Mouse (Mus musculus) induced T-regulatory cell, adult 2 months (primary cell): ENCODE data around the gene Slc17a3.

Experiments
- DNase-seq: peaks from one replicate; pipeline ENCODE4 v3.0.0-alpha.2; 2012; ENCODE audit warnings: low read depth

The Slc17a3 gene

DNA sequence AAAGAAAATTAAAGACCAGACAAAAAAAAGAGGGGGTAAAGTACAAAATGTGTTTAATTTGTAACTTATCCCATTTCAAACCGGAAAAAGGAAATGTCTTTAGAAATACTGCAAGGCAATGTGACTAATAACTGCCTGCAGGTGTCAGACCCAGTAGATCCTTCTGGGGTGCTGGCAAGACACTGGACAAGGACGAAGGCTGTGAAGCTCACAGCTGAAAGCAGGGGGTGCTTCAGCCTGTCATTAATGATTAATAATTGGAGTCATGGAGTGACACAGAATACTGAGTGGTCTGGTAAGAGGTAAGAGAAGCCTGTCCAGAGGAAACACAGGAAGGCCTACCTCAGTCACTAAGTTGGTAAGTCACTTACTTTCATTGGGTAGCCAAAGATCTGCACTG lies at the start of gene Slc17a3:
Slc17a3 (plus strand) TSS at position 127 of the 400 bp plus-strand sequence.
- no peak for DNase-seq

DNA sequence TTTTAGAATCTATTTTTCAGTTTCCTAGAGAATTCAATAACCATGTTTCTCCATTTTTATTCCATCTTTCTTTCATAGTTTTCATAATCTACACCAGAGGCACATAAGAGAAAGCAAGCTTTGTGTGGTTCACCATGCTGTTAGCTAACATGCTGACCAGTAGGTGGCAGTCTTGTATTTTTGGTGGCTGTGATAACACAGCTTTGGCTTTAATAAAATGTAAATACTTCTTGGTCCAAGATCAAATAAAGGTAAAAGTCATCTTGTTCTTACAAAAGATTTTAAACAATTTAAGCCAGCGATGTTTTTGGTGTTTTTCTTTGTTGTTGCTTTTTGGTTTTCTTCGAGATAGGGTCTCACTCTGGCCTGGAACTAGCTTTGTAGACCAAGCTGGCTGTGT lies 46.7 kb upstream of the Slc17a3 start:
- peak; percentile 75 for DNase-seq

DNA sequence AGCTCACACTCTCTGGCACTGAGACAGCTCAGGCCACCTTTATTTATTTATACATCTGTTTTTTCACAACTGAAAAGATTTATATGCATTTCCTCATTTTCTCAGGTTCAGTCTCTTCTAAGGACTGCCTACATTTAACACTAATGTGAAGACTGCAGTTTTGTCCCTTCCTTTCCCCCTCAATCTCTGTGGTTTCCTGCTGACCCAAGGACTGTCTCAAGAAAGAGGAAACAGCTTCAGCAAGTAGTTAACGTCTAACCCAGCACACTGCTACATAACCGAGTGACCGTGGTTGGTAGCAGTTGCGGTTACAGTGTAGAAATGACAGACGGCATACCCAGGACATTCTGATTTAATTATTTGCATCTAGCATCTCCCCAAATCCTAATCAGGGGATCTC lies 39.8 kb upstream of the Slc17a3 start:
- no peak for DNase-seq

DNA sequence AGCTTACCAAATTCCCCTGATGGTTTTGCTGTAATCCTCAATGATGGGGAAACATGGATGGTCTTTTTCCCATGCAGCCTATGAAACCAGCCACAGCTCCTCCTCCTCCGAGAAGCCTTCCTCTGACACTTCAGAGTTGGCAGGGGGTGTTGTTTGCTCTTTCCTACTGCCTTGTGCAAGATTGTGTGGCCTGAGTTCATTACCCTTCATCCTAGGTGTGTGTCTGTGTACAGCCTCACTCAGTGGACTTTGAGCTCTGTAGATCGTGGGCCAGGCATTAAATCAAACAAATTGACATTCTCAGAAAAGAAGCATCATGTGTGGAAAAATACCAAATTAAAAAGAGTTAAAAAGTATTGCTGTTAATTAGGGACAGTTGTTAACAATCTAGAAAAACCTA lies 34.7 kb upstream of the Slc17a3 start:
- DNase-seq, result no peak

DNA sequence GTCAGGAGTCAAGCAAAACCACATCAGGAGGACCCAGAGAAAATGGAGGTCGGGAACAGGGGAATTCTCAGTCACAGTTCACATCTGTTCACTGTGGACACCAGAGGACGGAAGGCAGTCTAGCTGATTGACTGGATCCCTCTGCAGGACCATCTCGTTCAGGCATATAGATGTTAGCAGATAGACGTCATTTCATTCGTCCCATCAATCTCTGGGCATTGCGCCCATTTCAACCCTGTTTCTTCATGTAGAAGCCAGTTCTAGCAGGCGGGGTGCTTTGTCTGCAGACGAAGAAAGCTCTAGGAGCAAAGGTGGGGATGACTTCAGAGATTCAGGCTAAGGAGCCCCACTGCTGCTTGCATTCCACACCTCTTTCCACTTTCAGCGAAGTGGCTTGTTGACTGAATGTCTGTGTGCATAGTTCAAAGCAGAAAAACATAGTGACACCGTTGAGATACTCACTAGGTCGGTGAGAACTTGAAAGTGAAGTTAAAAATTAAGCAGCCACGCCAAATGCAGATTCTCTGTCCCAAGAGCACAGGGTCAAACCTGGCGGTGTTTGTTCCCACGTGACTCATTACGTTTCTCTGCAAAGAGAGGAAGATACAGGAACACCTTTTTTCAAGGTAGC lies 32.7 kb upstream of the Slc17a3 start, which contains the start of gene Slc17a2:
Slc17a2 (plus strand) TSS at position 572 of the 631 bp plus-strand sequence.
- DNase-seq, result no peak

DNA sequence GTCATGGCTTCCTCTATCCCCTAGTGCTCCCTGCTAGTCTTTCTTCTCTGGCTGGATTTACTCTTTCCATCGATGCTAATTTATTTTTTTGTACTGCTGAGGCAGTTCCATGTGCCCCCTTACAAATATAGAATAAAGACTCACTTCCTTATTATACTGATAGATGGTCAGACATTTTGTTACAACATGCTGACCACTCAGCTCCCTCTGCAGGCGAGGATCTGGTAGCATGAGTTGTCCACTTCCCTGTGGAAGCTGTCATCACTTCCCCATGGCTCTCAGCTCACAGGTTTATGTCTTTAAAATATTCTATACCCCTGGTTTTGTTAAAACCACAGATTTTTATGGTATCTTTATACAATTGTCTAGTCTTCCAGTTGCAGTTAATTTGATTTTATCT lies 23.1 kb upstream of the Slc17a3 start:
- no peak for DNase-seq

DNA sequence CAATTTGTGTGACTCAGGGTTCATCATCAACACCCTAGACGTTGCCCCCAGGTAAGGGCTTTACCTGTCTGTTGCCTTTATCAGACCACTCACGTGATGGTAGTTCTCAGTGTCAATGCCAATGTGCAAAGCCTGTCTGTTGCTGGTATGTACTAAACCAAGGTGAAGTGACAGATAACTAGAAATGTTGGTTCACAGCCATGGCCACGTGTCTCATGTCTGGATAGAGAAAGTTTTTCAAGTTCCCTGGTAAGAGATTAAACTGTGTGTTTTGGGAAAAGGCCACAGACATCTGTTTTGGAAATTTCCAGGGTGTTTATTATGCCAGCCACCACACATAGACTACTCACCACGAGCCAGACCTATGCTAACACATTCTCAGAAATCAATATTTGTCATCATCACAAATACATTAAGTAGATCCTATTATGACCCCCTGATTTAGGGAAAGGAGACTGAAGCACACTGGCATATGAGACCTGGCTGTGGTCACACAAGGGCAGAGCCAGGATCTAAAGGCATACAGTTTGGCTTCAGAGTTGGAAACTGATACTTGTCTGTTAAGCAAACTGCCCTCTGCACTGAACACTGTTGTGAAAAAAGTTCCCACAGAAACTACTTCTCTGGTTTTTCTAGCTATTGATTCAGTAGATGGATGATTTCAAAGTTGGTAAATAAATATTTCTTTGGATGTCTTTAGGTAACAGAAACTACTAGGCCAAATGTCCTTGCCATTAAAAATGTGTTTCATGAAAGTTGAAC lies 18.9 kb upstream of the Slc17a3 start:
- DNase-seq, result no peak

DNA sequence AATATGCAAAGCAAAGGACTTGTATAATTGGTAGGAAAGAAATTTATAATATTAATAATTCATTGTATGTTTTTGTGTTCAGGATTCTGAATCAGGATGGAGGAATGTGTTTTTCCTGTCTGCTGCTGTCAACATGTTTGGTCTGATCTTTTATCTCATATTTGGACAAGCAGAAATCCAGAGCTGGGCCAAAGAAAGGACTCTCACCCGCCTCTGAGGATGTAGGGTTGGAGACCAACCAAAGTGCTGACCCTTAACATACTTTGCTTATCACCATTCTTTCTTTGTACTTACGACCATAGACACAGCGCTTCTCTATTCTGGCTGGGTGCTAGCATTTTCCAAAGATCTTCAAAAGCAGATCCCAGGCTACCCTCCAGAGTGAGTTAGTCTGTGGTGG lies 17.0 kb upstream of the Slc17a3 start:
- no peak for DNase-seq

DNA sequence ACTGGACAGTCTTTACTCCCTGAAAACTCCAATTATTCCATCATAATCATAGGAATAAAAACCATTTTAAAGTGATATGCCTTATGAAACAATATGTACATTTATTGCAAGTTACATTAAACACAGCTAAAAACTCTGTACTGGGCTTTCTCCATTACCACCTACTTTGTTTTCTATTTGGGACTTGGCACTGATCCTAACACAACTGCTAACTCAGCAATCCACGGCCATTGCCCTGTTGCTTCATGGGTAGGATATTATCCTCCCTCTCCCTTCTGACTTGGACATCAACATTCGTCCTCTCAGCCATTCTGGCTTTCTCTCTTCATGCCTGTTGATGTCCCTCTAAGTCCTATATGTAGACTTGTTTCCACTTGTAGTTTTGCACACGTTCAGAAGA lies 12.6 kb upstream of the Slc17a3 start:
- no peak for DNase-seq

DNA sequence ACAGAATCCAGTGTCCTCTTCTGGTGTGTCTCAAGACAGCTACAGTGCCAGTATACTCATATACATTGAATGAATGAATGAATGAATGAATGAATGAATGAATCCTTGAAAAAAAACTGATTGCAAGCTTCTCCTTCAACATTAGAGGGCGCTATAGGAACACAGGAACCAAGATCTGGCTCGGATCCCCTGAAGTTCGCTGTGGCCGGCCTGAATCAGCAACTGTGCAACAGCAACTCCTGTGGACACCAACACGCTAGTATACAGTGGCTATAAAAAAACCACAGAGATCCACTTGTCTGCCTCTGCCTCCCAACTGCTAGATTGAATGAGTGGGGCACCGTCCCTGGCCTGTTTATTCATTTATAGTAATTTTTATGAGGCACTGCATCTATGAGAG lies 6.2 kb upstream of the Slc17a3 start:
- DNase-seq, result peak; percentile 24

DNA sequence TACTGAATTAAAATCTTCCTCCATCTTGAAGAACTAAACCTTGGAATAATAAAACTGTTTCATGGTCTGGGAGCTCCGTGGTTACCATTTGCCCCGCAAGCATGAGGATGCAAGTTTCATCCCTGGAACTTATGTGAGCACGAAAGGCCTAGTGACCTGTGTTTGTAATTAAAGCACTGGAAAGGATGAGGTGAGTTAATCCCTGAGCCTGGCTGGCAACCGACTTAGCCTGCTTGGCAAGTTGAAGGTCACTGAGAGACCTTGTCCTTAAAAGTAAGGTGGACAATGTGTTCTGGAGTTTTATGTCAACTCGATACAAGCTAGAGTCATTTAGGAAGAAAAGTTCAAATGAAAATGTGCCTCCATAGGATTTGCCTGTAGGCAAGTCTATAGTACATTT lies 4.4 kb upstream of the Slc17a3 start:
- no peak for DNase-seq

DNA sequence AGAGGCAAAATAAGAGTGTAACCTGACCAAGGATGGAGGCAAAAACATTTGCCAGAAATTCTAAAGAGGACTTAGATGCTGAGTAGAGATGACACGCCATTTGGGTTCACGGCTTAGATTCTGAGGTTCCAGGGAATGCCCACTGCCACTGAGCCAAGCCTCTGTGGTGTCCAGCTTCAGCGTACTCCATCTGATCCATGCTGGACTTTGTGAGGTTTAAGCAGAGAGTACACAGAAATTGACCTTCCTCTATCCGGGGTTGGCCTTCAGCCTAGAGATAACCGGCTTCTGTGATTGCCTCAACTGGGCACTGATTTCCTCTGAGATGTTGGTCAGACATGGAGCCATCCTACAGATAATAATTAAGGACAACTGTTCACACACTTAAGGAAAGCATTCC lies 2.6 kb upstream of the Slc17a3 start:
- DNase-seq, result no peak

DNA sequence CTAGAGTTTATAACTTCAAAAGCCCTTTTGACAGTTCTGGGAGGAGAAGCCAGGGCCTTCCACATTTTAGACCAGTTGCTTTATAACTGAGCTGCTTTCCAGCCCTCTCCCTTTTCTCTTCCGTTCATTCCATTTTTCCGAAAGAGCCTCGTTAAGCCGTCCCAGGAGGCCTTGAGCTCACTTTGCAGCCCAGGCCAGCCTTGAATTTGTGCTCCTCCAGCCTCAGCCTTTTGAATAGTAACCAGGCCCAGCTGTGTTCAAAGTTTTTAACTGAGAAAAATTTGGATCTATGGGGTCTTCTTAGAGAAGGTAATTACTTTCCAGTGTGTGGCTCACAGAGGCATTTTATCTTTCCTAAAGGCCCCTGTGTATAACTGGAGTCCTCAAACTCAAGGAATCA lies 6.6 kb downstream of the Slc17a3 start:
- no peak for DNase-seq

DNA sequence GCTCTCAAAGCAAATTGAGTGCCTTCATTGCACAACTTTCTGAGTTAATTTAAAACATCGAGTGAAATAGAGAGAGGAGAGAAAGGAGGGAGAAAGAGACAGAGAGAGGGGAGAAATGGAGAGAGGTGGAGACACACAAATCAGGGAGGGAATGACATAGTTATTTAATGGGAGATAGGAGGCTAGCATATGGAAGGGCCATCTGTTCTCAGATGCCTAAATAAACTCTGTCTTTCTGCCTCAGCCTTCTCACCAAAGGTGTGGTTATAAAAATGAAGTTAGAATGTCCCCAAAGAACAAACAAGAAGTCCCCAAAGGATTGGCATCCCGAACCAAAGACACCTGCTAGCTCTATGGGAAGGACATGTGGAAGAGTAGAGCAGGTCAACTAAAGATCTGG lies 10.1 kb downstream of the Slc17a3 start:
- DNase-seq, result no peak

DNA sequence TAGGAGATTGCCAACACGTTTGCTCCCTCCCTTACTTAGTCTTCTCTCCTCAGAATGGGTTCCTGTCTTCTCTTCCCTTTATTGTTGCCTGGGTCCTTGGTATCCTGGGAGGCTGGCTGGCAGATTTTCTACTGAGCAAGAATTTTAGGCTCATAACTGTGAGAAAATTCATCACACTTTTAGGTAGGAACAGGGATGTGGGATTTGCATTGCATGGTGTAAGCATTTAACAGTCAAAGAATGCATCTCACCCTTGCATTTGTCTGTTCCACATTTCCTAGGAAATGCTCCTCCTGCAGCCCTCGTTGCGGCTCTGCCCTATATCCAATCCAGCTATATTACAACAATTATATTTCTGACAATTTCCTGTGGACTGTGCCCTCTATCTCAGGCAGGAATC lies 17.2 kb downstream of the Slc17a3 start:
- DNase-seq, result no peak

DNA sequence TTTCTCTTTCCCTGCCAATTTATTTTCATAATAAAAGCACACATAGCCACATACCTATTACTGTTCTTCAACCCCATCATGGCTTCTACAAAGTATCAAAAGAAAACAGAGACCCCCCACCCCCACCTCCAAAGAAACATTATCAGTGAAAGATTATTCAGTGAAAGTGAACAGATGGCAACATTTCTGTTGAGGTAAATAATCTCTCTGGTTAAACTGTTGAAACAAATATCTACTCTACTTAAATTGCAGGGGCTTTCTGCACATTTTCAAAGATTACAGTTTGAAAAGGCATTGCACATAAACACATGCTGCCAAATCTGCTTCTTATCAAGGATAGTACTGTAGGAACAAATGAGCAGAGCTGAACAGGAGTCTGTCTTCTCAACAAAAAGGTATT lies 22.6 kb downstream of the Slc17a3 start:
- DNase-seq, result no peak

DNA sequence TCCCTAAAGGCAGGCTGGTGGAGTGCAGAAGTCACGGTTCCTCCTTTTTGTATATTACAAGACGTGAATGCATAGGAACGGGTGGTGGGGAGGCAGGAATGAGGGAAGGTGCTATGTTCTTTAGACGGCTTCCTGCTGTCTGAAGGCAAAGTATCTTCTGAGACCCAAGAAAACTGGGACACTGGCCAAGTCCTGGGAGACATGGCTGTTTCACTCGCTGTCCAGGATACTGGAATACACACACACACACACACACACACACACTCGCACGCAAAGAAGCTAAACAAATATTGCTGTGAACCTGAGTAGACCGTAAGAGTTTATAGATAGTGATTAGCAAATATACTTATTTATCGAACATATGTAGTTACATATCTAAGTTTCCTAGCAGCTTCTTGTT lies 25.5 kb downstream of the Slc17a3 start:
- no peak for DNase-seq

DNA sequence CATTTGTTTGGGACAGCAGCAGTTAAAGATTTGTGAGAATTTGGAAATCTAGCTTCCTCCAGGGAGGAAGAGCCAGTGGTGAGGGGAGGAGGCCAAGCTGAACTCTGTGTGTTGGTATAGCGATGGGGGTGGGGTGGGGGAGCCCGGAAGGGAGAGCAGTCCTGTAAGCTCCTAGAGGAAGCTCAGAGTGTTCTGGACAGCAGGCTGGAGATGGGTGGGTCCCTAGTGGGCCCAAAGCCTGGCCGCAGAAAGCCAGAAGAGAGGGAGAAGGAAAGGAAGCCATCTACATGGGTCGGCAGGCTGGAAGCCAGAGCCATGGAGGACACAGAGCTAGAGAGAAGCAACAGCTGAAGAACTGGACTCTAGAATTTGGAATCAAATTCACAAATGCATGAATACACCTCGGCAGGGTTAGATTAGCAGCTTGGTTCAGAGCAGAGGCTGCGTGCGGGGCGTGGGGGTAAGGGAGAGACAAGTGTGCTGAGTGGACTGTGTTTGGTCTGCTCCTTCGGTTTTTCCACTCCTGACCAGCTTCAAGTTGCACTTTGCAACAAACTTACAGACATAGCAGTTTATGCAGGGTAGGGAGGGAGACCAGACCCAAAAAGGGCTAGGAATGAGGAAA lies 27.0 kb downstream of the Slc17a3 start:
- no peak for DNase-seq

DNA sequence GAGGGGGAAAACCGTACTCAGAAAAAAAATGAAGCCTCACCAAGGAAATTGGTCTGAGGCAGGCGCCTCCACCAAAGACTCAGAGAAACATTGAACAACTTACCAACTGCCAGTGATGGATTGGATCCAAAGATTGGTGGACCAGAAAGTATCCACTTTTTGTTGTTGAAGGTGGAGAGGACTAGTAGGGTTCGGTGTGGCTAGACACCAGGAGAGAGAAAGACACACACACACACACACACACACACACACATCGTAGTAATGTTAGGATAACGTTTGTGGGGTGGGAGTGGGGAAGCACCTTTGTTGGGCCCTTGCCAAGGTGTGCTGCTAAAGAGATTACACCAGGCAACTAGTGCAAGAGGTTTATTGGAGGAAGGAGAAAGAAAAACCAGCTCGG lies 27.8 kb downstream of the Slc17a3 start:
- no peak for DNase-seq

DNA sequence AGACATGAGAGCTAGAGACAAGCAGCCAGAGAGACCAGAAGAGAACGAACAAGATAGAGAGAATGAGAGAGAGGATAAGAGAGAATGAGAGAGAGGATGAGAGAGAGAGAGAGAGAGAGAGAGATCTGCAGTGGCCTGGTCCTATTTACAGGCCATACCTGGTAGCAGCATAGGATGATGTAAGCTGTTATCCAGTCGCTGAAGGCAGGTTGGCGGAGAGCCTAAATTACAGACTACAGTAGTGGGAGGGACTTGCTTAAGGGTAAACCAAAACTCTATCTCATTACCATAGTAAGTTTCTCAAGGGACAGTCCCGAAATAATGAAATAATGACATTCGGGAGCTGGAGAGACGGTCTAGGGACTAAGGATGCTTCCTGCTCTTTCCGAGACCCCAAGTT lies 28.2 kb downstream of the Slc17a3 start, which contains the start of gene Slc17a1:
Slc17a1 (plus strand) TSS at position 346 of the 400 bp plus-strand sequence.
- no peak for DNase-seq

DNA sequence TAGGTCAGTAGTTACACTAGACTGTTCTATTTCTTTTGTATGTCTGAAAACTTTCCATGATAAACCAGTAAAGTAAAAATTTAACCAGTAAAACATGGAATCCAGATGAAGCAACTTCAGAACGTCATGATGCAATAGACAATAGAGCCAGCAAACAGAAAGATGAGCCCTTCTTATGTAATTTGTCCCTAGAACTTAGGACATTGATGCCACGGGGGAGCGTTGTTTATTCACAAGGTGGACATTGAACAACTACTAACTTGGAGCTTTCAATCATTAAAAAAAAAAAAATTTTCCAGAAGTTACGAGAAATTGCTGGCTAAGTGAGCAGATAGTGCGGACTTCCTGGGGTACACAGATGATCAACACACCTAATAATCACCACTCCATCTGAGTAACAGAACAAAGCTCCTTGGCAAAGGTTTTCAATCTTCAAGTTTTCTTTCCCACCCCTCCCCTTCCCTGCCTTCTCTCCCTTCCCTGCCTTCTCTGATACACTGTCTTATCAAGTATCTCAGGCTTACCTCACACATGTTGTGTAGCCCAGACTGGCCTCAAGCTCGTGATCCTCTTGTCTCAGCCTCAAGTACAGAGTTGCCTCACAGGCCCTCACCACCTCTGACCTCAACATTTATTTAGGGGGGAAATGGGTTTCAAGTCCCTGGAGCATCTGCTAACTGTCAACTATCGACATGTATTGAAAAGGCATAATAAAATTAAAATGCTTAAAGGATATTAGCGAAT lies 29.7 kb downstream of the Slc17a3 start:
- no peak for DNase-seq

DNA sequence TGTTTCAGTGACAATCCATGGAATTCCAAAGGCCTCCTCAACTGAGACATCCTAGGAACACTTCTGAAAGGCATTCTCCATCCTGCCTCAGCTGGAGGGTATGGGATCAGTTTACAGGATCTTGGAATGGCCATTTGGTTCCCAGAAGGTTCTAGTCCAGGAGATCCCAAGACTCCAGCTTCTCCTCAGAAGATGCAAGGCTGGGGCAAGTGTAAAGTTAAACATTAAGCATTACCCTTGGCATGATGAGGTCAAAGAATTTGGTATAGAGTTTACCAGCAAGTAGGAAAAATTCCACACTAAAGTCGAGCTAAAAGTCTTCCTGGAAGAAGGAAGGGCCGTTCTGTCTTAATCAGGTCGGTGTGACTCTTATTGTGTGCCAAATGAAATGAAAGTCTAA lies 30.8 kb downstream of the Slc17a3 start:
- no peak for DNase-seq

DNA sequence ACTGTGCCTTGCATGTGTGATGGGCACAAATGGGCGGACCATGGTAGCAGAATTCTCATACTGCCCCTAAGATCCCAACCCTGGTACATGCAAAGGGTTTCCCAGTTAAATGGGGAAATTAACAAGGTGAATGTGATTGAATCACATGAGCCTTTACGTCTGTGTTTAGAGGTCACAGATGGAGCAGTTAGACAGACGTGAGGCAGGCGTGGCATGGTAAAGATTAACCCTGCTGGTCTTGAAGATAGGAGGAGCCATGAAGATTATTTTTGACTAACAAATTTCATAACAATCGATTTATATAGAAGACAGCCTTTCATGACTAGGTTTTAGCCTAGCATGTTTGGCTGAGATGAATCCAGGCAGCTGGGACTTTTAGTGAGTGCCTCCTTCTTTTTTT lies 33.9 kb downstream of the Slc17a3 start:
- DNase-seq, result no peak
